Mouse (Mus musculus) liver, embryonic 14.5 days (tissue): ENCODE data around the gene Crnkl1.

Experiments used
- CTCF ChIP-seq: IDR thresholded peaks from 2 replicates; pipeline ENCODE4 v1.5.1; 2016; ENCODE audit warnings: antibody characterized with exemption, low read depth, control low read depth
- EP300 ChIP-seq: IDR thresholded peaks from 2 replicates; pipeline ENCODE4 v1.6.1; 2016; ENCODE audit warnings: antibody characterized with exemption, low read depth

GRCm38 (mm10) chr2:145884913-145885785 lies 49.7 kb downstream of the Crnkl1 start:
- TF ChIP-seq CTCF = no peak
- TF ChIP-seq EP300 = no peak
